Mouse (Mus musculus): ENCODE data around the gene Farp1. TPM values are rescaled to one million over a fixed set of nuclear protein-coding genes. Genes with fewer than 3 reads are reported as not detected.

The Farp1 gene
- 0.32 and 0.44 TPM in 2 replicates for polyA plus RNA-seq (2012)

GRCm38 (mm10) chr14:121034973-121035662, at the start of gene Farp1:
TSS of gene Farp1 (plus strand) at chr14:121035200.

Other genes with a start within 250 kb of the Farp1 start
- 21.4 and 23.0 TPM in 2 replicates for gene Ipo5, start 124.0 kb upstream of the Farp1 start, polyA plus RNA-seq (2012)

Measured in megakaryocyte-erythroid progenitor cell, adult 5 weeks (primary cell).